8 mouse cellular contexts compared by ENCODE assay signal in genomic region chr2:157366762-157367161, GRCm38 (mm10). TPM values are rescaled to one million over a fixed set of nuclear protein-coding genes. Genes with fewer than 3 reads are reported as not detected.
A peak's percentile ranks its signal among the peaks of the same experiment; 100 is the strongest.
DNase-seq lines count a peak whose midpoint lies in the region; ATAC-seq lines count a peak whose summit lies in the region.

No protein-coding gene starts in this region.

- peak overlapping the region; percentile 85 for H3K4me2 ChIP-seq in kidney, embryonic 14.5 days (replicated peaks; ENCODE audit: low read depth, low read length)
- peak overlapping the region; percentile 83 for H3K4me2 ChIP-seq in embryonic facial prominence, embryonic 13.5 days
- peak overlapping the region; percentile 53 for H3K4me2 ChIP-seq in intestine, embryonic 16.5 days (ENCODE audit: low read depth, low read length)

- H3K9ac ChIP-seq in kidney, embryonic 14.5 days (ENCODE audit: low read depth, low read length): peak overlapping the region; percentile 91; the same call in 1 of the 2 replicates
- peak overlapping the region; percentile 97; the same call in 1 of the 2 replicates for H3K9ac ChIP-seq in embryonic facial prominence, embryonic 13.5 days
- H3K9ac ChIP-seq in intestine, embryonic 16.5 days (ENCODE audit: low read depth, low read length): peak overlapping the region; percentile 92; the same call in 1 of the 2 replicates

- 80% methylated on average over 9 of the region's 9 CpGs for WGBS in kidney, embryonic 14.5 days
- WGBS in embryonic facial prominence, embryonic 13.5 days: 80% methylated on average over 9 of the region's 9 CpGs
- 65% methylated on average over 9 of the region's 9 CpGs for WGBS in intestine, embryonic 16.5 days

- H3K4me1 ChIP-seq in kidney, embryonic 14.5 days (ENCODE audit: control insufficient read depth, insufficient read depth, low read length): peaks cover 14% of the 10 kb centered on the region
- peaks cover 19% of the 10 kb centered on the region for H3K4me1 ChIP-seq in embryonic facial prominence, embryonic 13.5 days
- peaks cover 16% of the 10 kb centered on the region for H3K4me1 ChIP-seq in intestine, embryonic 16.5 days (ENCODE audit: control insufficient read depth, insufficient read depth, low read length)

- H3K27me3 ChIP-seq in kidney, embryonic 14.5 days (ENCODE audit: control insufficient read depth, insufficient read depth, low read length): no peaks in the 10 kb centered on the region
- H3K27me3 ChIP-seq in embryonic facial prominence, embryonic 13.5 days: no peaks in the 10 kb centered on the region
- no peaks in the 10 kb centered on the region for H3K27me3 ChIP-seq in intestine, embryonic 16.5 days (replicated peaks; ENCODE audit: control insufficient read depth, insufficient read depth, low read length)

- peak overlapping the region; percentile 86; the same call in 1 of the 2 replicates for H3K27ac ChIP-seq in kidney, embryonic 14.5 days (ENCODE audit: low read depth, low read length)
- H3K27ac ChIP-seq in embryonic facial prominence, embryonic 13.5 days: no peak overlapping the region
- H3K27ac ChIP-seq in intestine, embryonic 16.5 days (ENCODE audit: low read length): peak overlapping the region; percentile 56

- DNase-seq in kidney, postnatal 25 days: no peak
- peak; percentile 19 to 49 for DNase-seq in monocyte, adult 2 months (ENCODE audit: low read depth in 1 of 2, low spot score in 2 of 2)
- DNase-seq in urinary bladder, postnatal 14 days (ENCODE audit: low spot score): no peak
- no peak for DNase-seq in layer of hippocampus, postnatal 14 days (ENCODE audit: low spot score in 2 of 2)

- peaks cover under 1% of the 10 kb centered on the region; the same call in 1 of the 2 replicates for H3K36me3 ChIP-seq in kidney, embryonic 14.5 days (ENCODE audit: control insufficient read depth, insufficient read depth, low read length)
- no peaks in the 10 kb centered on the region for H3K36me3 ChIP-seq in embryonic facial prominence, embryonic 13.5 days
- no peaks in the 10 kb centered on the region for H3K36me3 ChIP-seq in intestine, embryonic 16.5 days (ENCODE audit: control insufficient read depth, insufficient read depth, low read length)

- no peaks in the 10 kb centered on the region for H3K9me3 ChIP-seq in kidney, embryonic 14.5 days (ENCODE audit: control insufficient read depth, low read length)
- H3K9me3 ChIP-seq in embryonic facial prominence, embryonic 13.5 days: no peaks in the 10 kb centered on the region
- H3K9me3 ChIP-seq in intestine, embryonic 16.5 days (ENCODE audit: control insufficient read depth, low read length): no peaks in the 10 kb centered on the region

- no peak for ATAC-seq in kidney, embryonic 14.5 days (ENCODE audit: low FRiP score, low TSS enrichment)
- ATAC-seq in embryonic facial prominence, embryonic 13.5 days (ENCODE audit: insufficient number of reproducible peaks, insufficient read depth, low FRiP score, low TSS enrichment, low read depth): no peak
- peak; percentile 29 for ATAC-seq in intestine, embryonic 16.5 days
- ATAC-seq in cerebellum, adult (ENCODE audit: insufficient number of reproducible peaks, low FRiP score, low TSS enrichment): no peak

- peak overlapping the region; percentile 75 for H3K4me3 ChIP-seq in kidney, embryonic 14.5 days (ENCODE audit: low read length)
- peak overlapping the region; percentile 86 for H3K4me3 ChIP-seq in embryonic facial prominence, embryonic 13.5 days
- peak overlapping the region; percentile 74 for H3K4me3 ChIP-seq in intestine, embryonic 16.5 days (ENCODE audit: low read length)

RNA-seq across cellular contexts. Expression of gene Manbal, which starts 0.6 kb away (rescaled TPM):
- 38.2 and 62.2 TPM in 2 replicates for polyA plus RNA-seq in kidney, embryonic 14.5 days (2014; fragmentation: Nextera tagmentation; extraction: Ambion mirVana)
- 80.6 and 90.9 TPM in 2 replicates for polyA plus RNA-seq in embryonic facial prominence, embryonic 13.5 days (2015; fragmentation: Nextera tagmentation; extraction: Ambion mirVana)
- polyA plus RNA-seq in intestine, embryonic 16.5 days (2015; fragmentation: Nextera tagmentation; extraction: Ambion mirVana): 66.8 and 71.3 TPM in 2 replicates
- 10 to 100 TPM; 69.7 to 72.9 TPM for total RNA-seq in layer of hippocampus, postnatal 14 days (2021)

RNA-seq across cellular contexts. Expression of gene Ghrh, which starts 19.5 kb away (rescaled TPM):
- not detected in 2 replicates for polyA plus RNA-seq in kidney, embryonic 14.5 days (2014; fragmentation: Nextera tagmentation; extraction: Ambion mirVana)
- polyA plus RNA-seq in embryonic facial prominence, embryonic 13.5 days (2015; fragmentation: Nextera tagmentation; extraction: Ambion mirVana): 1.3 TPM in 1 of 2 replicates, not detected in the other
- polyA plus RNA-seq in intestine, embryonic 16.5 days (2015; fragmentation: Nextera tagmentation; extraction: Ambion mirVana): 0.76 and 0.81 TPM in 2 replicates
- not detected for total RNA-seq in layer of hippocampus, postnatal 14 days (2021)

RNA-seq across cellular contexts. Expression of gene Src, which starts 51.5 kb away (rescaled TPM):
- 13.5 and 17.5 TPM in 2 replicates for polyA plus RNA-seq in kidney, embryonic 14.5 days (2014; fragmentation: Nextera tagmentation; extraction: Ambion mirVana)
- 21.5 and 22.1 TPM in 2 replicates for polyA plus RNA-seq in embryonic facial prominence, embryonic 13.5 days (2015; fragmentation: Nextera tagmentation; extraction: Ambion mirVana)
- polyA plus RNA-seq in intestine, embryonic 16.5 days (2015; fragmentation: Nextera tagmentation; extraction: Ambion mirVana): 11.8 and 15.5 TPM in 2 replicates
- 100 to 1,000 TPM; 117 to 118 TPM for total RNA-seq in layer of hippocampus, postnatal 14 days (2021)

Comparison
In these comparisons a context has a peak if more than half of its experiments do, and no peak if none do; other contexts are left out.
1. DNase-seq: peak in monocyte, adult 2 months (2 of 2); none in kidney, postnatal 25 days (0 of 2), urinary bladder, postnatal 14 days (single experiment) and layer of hippocampus, postnatal 14 days (0 of 2).
2. Peak in every context shown above with its lines, with median percentiles within 50 percentile points of each other: H3K4me2 ChIP-seq, H3K4me3 ChIP-seq and H3K9ac ChIP-seq.